In genomic region chr8:70527512-70528181, GRCm38 (mm10) we compare ENCODE assay signal across 8 mouse cellular contexts. TPM values are rescaled to one million over a fixed set of nuclear protein-coding genes. Genes with fewer than 3 reads are reported as not detected.
A peak's percentile ranks its signal among the peaks of the same experiment; 100 is the strongest.
DNase-seq lines count a peak whose midpoint lies in the region; ATAC-seq lines count a peak whose summit lies in the region.

TSS of gene Fkbp8 (plus strand) at chr8:70527724.
TSS of gene Kxd1 (minus strand) at chr8:70527956.

- ATAC-seq in hindbrain, embryonic 15.5 days (ENCODE audit: low FRiP score, low read depth): peak; percentile 94

- peaks cover 20% of the 10 kb centered on the region for H3K36me3 ChIP-seq in hindbrain, embryonic 15.5 days
- H3K36me3 ChIP-seq in macrophage (ENCODE audit: inconsistent target): peaks cover 22% of the 10 kb centered on the region

- WGBS in hindbrain, embryonic 15.5 days: 0% methylated on average over 53 of the region's 61 CpGs
- under 1% methylated on average over 45 of the region's 61 CpGs for WGBS in macrophage (ENCODE audit: missing documents)

- peak within 1 kb of the TSS; percentile 82 for H3K4me2 ChIP-seq in hindbrain, embryonic 15.5 days

- peaks cover 38% of the 10 kb centered on the region for H3K4me1 ChIP-seq in hindbrain, embryonic 15.5 days (replicated peaks)

- H3K9me3 ChIP-seq in hindbrain, embryonic 15.5 days: no peaks in the 10 kb centered on the region

- peak within 1 kb of the TSS; percentile 88 for H3K4me3 ChIP-seq in hindbrain, embryonic 15.5 days
- peak within 1 kb of the TSS; percentile 92 for H3K4me3 ChIP-seq in macrophage (ENCODE audit: inconsistent target)

- H3K27me3 ChIP-seq in hindbrain, embryonic 15.5 days: no peaks in the 10 kb centered on the region

- DNase-seq in R1 (ENCODE audit: low read depth, low spot score): peak; percentile 97
- DNase-seq in cerebellum, postnatal 25 days: peak; percentile 99 to 100
- DNase-seq in frontal cortex, postnatal 36 days (ENCODE audit: low spot score in 2 of 2): peak; percentile 99 to 100
- peak; percentile 98 to 99 for DNase-seq in left cerebral cortex, adult 18-20 months (ENCODE audit: low spot score in 2 of 2)
- peak; percentile 98 for DNase-seq in right cerebral cortex, adult 18-20 months
- DNase-seq in urinary bladder, postnatal 10 days (ENCODE audit: low spot score): peak; percentile 95

- peak within 1 kb of the TSS; percentile 92 for H3K27ac ChIP-seq in hindbrain, embryonic 15.5 days (replicated peaks)
- H3K27ac ChIP-seq in macrophage: peak within 1 kb of the TSS; percentile 76

- peaks cover 42% of the 10 kb centered on the region for H3K79me2 ChIP-seq in macrophage (ENCODE audit: inconsistent target)

- peak within 1 kb of the TSS; percentile 88 for H3K9ac ChIP-seq in hindbrain, embryonic 15.5 days

RNA-seq across cellular contexts. Expression of gene Fkbp8, which starts in this region (rescaled TPM):
- 393 and 420 TPM in 2 replicates for polyA plus RNA-seq in hindbrain, embryonic 15.5 days (2015; fragmentation: Nextera tagmentation; extraction: Ambion mirVana)
- 100 to 1,000 TPM; 407 to 421 TPM for total RNA-seq in left cerebral cortex, adult 18-20 months (2021)
- total RNA-seq in macrophage (2018; cell fraction: chromatin; rRNA removed): 100 to 1,000 TPM; 130 to 375 (median 241) TPM
- 100 to 1,000 TPM; 162 to 236 (median 198) TPM for total RNA-seq in macrophage (2018; cell fraction: cytosol; rRNA removed)
- 100 to 1,000 TPM; 137 to 299 (median 210) TPM for total RNA-seq in macrophage (2018; cell fraction: nucleus; rRNA removed)
- 103 to 188 TPM (median 181 TPM) in 3 replicates for polyA plus RNA-seq in macrophage (2018)

RNA-seq across cellular contexts. Expression of gene Kxd1, which starts in this region (rescaled TPM):
- 48.5 and 49.0 TPM in 2 replicates for polyA plus RNA-seq in hindbrain, embryonic 15.5 days (2015; fragmentation: Nextera tagmentation; extraction: Ambion mirVana)
- 10 to 100 TPM; 44.8 to 46.4 TPM for total RNA-seq in left cerebral cortex, adult 18-20 months (2021)
- total RNA-seq in macrophage (2018; cell fraction: chromatin; rRNA removed): 10 to 100 TPM in 24 of 26 experiments, 1 to 10 TPM in 2; 8.3 to 50.5 (median 27.0) TPM
- total RNA-seq in macrophage (2018; cell fraction: cytosol; rRNA removed): 10 to 100 TPM; 46.2 to 87.2 (median 60.2) TPM
- 10 to 100 TPM; 15.4 to 47.1 (median 25.6) TPM for total RNA-seq in macrophage (2018; cell fraction: nucleus; rRNA removed)
- 50.0 to 80.3 TPM (median 65.4 TPM) in 3 replicates for polyA plus RNA-seq in macrophage (2018)

Comparison
In these comparisons a context has a peak if more than half of its experiments do, and no peak if none do; other contexts are left out.
1. Peak in every context shown above with its lines: DNase-seq, ATAC-seq, H3K4me3 ChIP-seq and H3K27ac ChIP-seq.